In genomic region chr15:77874310-77874709, GRCm38 (mm10) we compare ENCODE assay signal across 20 mouse cellular contexts. TPM values are rescaled to one million over a fixed set of nuclear protein-coding genes. Genes with fewer than 3 reads are reported as not detected.
DNase-seq lines count a peak whose midpoint lies in the region; ATAC-seq and TF ChIP-seq lines count a peak whose summit lies in the region.
"Had no signal": no experiment of that assay in that cellular context is flagged by ENCODE, and none has a peak within 500 bp of the region (broad histone marks: within the 10 kb centered on the region; RNA-seq: fewer than 3 reads in every experiment).

No protein-coding gene starts in this region.

- H3K4me2 ChIP-seq in hindbrain, postnatal 0 days (ENCODE audit: low read depth, low read length): no peak overlapping the region
- peak overlapping the region; percentile 10; the same call in 1 of the 2 replicates for H3K4me2 ChIP-seq in liver, embryonic 15.5 days
- no peak overlapping the region for H3K4me2 ChIP-seq in forebrain, embryonic 11.5 days (ENCODE audit: low read depth, low read length, severe bottlenecking)
- H3K4me2 ChIP-seq: embryonic facial prominence, embryonic 13.5 days; hindbrain, embryonic 15.5 days; limb, embryonic 12.5 days; midbrain, embryonic 11.5 days; neural tube, embryonic 12.5 days had no signal

- H3K9me3 ChIP-seq in hindbrain, embryonic 10.5 days: no peaks in the 10 kb centered on the region
- H3K9me3 ChIP-seq in hindbrain, postnatal 0 days (ENCODE audit: low read length): no peaks in the 10 kb centered on the region
- H3K9me3 ChIP-seq in liver, embryonic 15.5 days (replicated peaks): no peaks in the 10 kb centered on the region
- H3K9me3 ChIP-seq in forebrain, embryonic 11.5 days (ENCODE audit: control insufficient read depth, low read length): no peaks in the 10 kb centered on the region
- H3K9me3 ChIP-seq: embryonic facial prominence, embryonic 13.5 days; hindbrain, embryonic 15.5 days; neural tube, embryonic 12.5 days had no signal

- no peak for TF ChIP-seq POLR2A in bone marrow macrophage, adult 2 months (IDR thresholded peaks at IDR 0.05; ENCODE audit: borderline replicate concordance, low read depth, low read length)

- H3K27ac ChIP-seq in hindbrain, embryonic 10.5 days: peak overlapping the region; percentile 2; the same call in 1 of the 2 replicates
- H3K27ac ChIP-seq in hindbrain, postnatal 0 days: no peak overlapping the region
- H3K27ac ChIP-seq in liver, embryonic 15.5 days (replicated peaks): peak overlapping the region; percentile 20; the same call in 1 of the 2 replicates
- H3K27ac ChIP-seq in bone marrow macrophage, adult 2 months (ENCODE audit: insufficient read depth, low read depth, low read length): 0 out of 2 replicates have a peak overlapping the region, but pooled peaks have one; percentile 6
- no peak overlapping the region for H3K27ac ChIP-seq in forebrain, embryonic 11.5 days (ENCODE audit: low read depth, low read length)
- H3K27ac ChIP-seq: embryonic facial prominence, embryonic 13.5 days; gastrocnemius, adult 2 months; hindbrain, embryonic 15.5 days; limb, embryonic 12.5 days; neural tube, embryonic 12.5 days had no signal

- no peaks in the 10 kb centered on the region for H3K36me3 ChIP-seq in hindbrain, embryonic 10.5 days
- H3K36me3 ChIP-seq in hindbrain, postnatal 0 days (ENCODE audit: insufficient read depth, low read length): no peaks in the 10 kb centered on the region
- no peaks in the 10 kb centered on the region for H3K36me3 ChIP-seq in liver, embryonic 15.5 days (replicated peaks)
- H3K36me3 ChIP-seq in forebrain, embryonic 11.5 days (ENCODE audit: control insufficient read depth, insufficient read depth, low read length): no peaks in the 10 kb centered on the region
- H3K36me3 ChIP-seq: embryonic facial prominence, embryonic 13.5 days; hindbrain, embryonic 15.5 days; limb, embryonic 12.5 days; neural tube, embryonic 12.5 days had no signal

- ATAC-seq in hindbrain, postnatal 0 days: no peak
- no peak for ATAC-seq in liver, embryonic 15.5 days (ENCODE audit: insufficient read depth)
- peak; percentile 27; the same call in 1 of the 2 replicates for ATAC-seq in megakaryocyte progenitor cell, adult 5-6 weeks (replicated peaks; ENCODE audit: poor library complexity)
- no peak for ATAC-seq in forebrain, embryonic 11.5 days (replicated peaks; ENCODE audit: low FRiP score)
- ATAC-seq: forebrain, postnatal 0 days had no signal

- TF ChIP-seq CTCF in hindbrain, postnatal 0 days (IDR thresholded peaks at IDR 0.05; ENCODE audit: low read depth): no peak
- no peak for TF ChIP-seq CTCF in bone marrow macrophage, adult 2 months (IDR thresholded peaks at IDR 0.05; ENCODE audit: low read depth, low read length)

- WGBS in hindbrain, embryonic 10.5 days: 70% methylated on average over 4 of the region's 4 CpGs
- 64% methylated on average over 4 of the region's 4 CpGs for WGBS in hindbrain, postnatal 0 days
- 47% methylated on average over 4 of the region's 4 CpGs for WGBS in liver, embryonic 15.5 days (ENCODE audit: insufficient replicate concordance)
- 69% methylated on average over 4 of the region's 4 CpGs for WGBS in forebrain, embryonic 11.5 days

- H3K9ac ChIP-seq in hindbrain, postnatal 0 days (replicated peaks; ENCODE audit: low read length): no peak overlapping the region
- no peak overlapping the region for H3K9ac ChIP-seq in liver, embryonic 15.5 days
- no peak overlapping the region for H3K9ac ChIP-seq in forebrain, embryonic 11.5 days (ENCODE audit: low read length)
- H3K9ac ChIP-seq: embryonic facial prominence, embryonic 13.5 days; forebrain, postnatal 0 days; hindbrain, embryonic 15.5 days; limb, embryonic 12.5 days; neural tube, embryonic 12.5 days had no signal

- no peak overlapping the region for H3K4me3 ChIP-seq in hindbrain, embryonic 10.5 days
- H3K4me3 ChIP-seq in hindbrain, postnatal 0 days (ENCODE audit: low read length): no peak overlapping the region
- no peak overlapping the region for H3K4me3 ChIP-seq in liver, embryonic 15.5 days (replicated peaks)
- H3K4me3 ChIP-seq in bone marrow macrophage, adult 2 months (ENCODE audit: insufficient read depth, low read length): no peak overlapping the region
- H3K4me3 ChIP-seq in forebrain, embryonic 11.5 days (ENCODE audit: low read depth, low read length): no peak overlapping the region
- H3K4me3 ChIP-seq: embryonic facial prominence, embryonic 13.5 days; gastrocnemius, adult 2 months; hindbrain, embryonic 15.5 days; limb, embryonic 12.5 days; neural tube, embryonic 12.5 days had no signal

- peaks cover 10% of the 10 kb centered on the region for H3K4me1 ChIP-seq in hindbrain, embryonic 10.5 days (replicated peaks)
- no peaks in the 10 kb centered on the region for H3K4me1 ChIP-seq in hindbrain, postnatal 0 days (ENCODE audit: insufficient read depth, low read length)
- peaks cover 17% of the 10 kb centered on the region for H3K4me1 ChIP-seq in liver, embryonic 15.5 days (replicated peaks)
- peaks cover 12% of the 10 kb centered on the region for H3K4me1 ChIP-seq in bone marrow macrophage, adult 2 months (ENCODE audit: control insufficient read depth, insufficient read depth, low read length)
- H3K4me1 ChIP-seq in forebrain, embryonic 11.5 days (replicated peaks; ENCODE audit: control insufficient read depth, insufficient read depth, low read length): no peaks in the 10 kb centered on the region
- H3K4me1 ChIP-seq: embryonic facial prominence, embryonic 13.5 days; hindbrain, embryonic 15.5 days; limb, embryonic 12.5 days; neural tube, embryonic 12.5 days had no signal

- DNase-seq in hindbrain, embryonic 10.5 days (ENCODE audit: low spot score): no peak
- no peak for DNase-seq in hindbrain, postnatal 0 days (ENCODE audit: low spot score)
- DNase-seq in liver: no peak
- DNase-seq in frontal cortex, postnatal 36 days (ENCODE audit: low spot score in 2 of 2): no peak
- no peak for DNase-seq in forebrain, embryonic 11.5 days (ENCODE audit: low spot score)
- DNase-seq: B cell, adult 2 months; forebrain, postnatal 0 days; gastrocnemius, adult 2 months; heart, adult 11 months; heart, postnatal 36 days; right cerebral cortex, postnatal 4 days; thymus, postnatal 14 days had no signal

- H3K27me3 ChIP-seq in hindbrain, embryonic 10.5 days (ENCODE audit: insufficient read depth, poor library complexity, severe bottlenecking): no peaks in the 10 kb centered on the region
- no peaks in the 10 kb centered on the region for H3K27me3 ChIP-seq in hindbrain, postnatal 0 days (ENCODE audit: insufficient read depth, low read length)
- H3K27me3 ChIP-seq in liver, embryonic 15.5 days: no peaks in the 10 kb centered on the region
- no peaks in the 10 kb centered on the region for H3K27me3 ChIP-seq in forebrain, embryonic 11.5 days (ENCODE audit: control insufficient read depth, insufficient read depth, low read length)
- H3K27me3 ChIP-seq: embryonic facial prominence, embryonic 13.5 days; hindbrain, embryonic 15.5 days; limb, embryonic 12.5 days; neural tube, embryonic 12.5 days had no signal

RNA-seq across cellular contexts. Expression of gene Myh9, which starts 32.3 kb away (rescaled TPM):
- polyA plus RNA-seq in hindbrain, embryonic 10.5 days (2016; fragmentation: Nextera tagmentation; extraction: Ambion mirVana): 32.7 and 38.4 TPM in 2 replicates
- total RNA-seq in hindbrain, postnatal 0 days (2014; rRNA removed): 29.4 and 33.6 TPM in 2 replicates
- polyA plus RNA-seq in hindbrain, postnatal 0 days (2015; fragmentation: Nextera tagmentation; extraction: Ambion mirVana): 8.4 and 9.1 TPM in 2 replicates
- 19.5 and 20.3 TPM in 2 replicates for polyA plus RNA-seq in liver, embryonic 15.5 days (2015; fragmentation: Nextera tagmentation; extraction: Ambion mirVana)
- polyA plus RNA-seq in bone marrow macrophage, adult 2 months (2012; ENCODE audit: insufficient read depth, insufficient read length, missing spikeins): 170 and 194 TPM in 2 replicates
- total RNA-seq in megakaryocyte progenitor cell, adult 5-6 weeks (2015): 167 and 191 TPM in 2 replicates
- 238 and 338 TPM in 2 replicates for total RNA-seq in megakaryocyte progenitor cell, adult 5-6 weeks (2017)
- 32.0 and 37.4 TPM in 2 replicates for polyA plus RNA-seq in forebrain, embryonic 11.5 days (2014; fragmentation: Nextera tagmentation; extraction: Ambion mirVana)

RNA-seq across cellular contexts. Expression of gene Txn2, which starts 54.5 kb away (rescaled TPM):
- 286 and 294 TPM in 2 replicates for polyA plus RNA-seq in hindbrain, embryonic 10.5 days (2016; fragmentation: Nextera tagmentation; extraction: Ambion mirVana)
- 46.4 and 52.5 TPM in 2 replicates for total RNA-seq in hindbrain, postnatal 0 days (2014; rRNA removed)
- 212 and 215 TPM in 2 replicates for polyA plus RNA-seq in hindbrain, postnatal 0 days (2015; fragmentation: Nextera tagmentation; extraction: Ambion mirVana)
- polyA plus RNA-seq in liver, embryonic 15.5 days (2015; fragmentation: Nextera tagmentation; extraction: Ambion mirVana): 185 and 208 TPM in 2 replicates
- 141 and 148 TPM in 2 replicates for polyA plus RNA-seq in bone marrow macrophage, adult 2 months (2012; ENCODE audit: insufficient read depth, insufficient read length, missing spikeins)
- total RNA-seq in megakaryocyte progenitor cell, adult 5-6 weeks (2015): 196 and 255 TPM in 2 replicates
- total RNA-seq in megakaryocyte progenitor cell, adult 5-6 weeks (2017): 44.4 and 60.6 TPM in 2 replicates
- polyA plus RNA-seq in forebrain, embryonic 11.5 days (2014; fragmentation: Nextera tagmentation; extraction: Ambion mirVana): 232 and 267 TPM in 2 replicates

Comparison
In these comparisons a context has a peak if more than half of its experiments do, and no peak if none do; other contexts are left out.
1. H3K27ac ChIP-seq: peak in hindbrain, embryonic 10.5 days (single experiment), liver, embryonic 15.5 days (single experiment) and bone marrow macrophage, adult 2 months (single experiment); none in hindbrain, postnatal 0 days (single experiment) and forebrain, embryonic 11.5 days (single experiment).